Mouse (Mus musculus) ES-E14 (cell line): ENCODE measurements at regions not wholly inside any gene's neighbourhood (a gene's known extent, or its start where the extent isn't known, plus 50 kb on each side); places are given as distances from the start of the nearest gene placed in this dataset.

Experiments
- DNase-seq: peaks from one replicate; pipeline ENCODE4 v3.0.0-alpha.2; 2013; ENCODE audit warnings: low read depth, low spot score
- H3K27ac ChIP-seq: 2 replicates; pipeline ENCODE4 v1.5.1; 2012; ENCODE audit warnings: low read depth, mild to moderate bottlenecking, low read length, moderate library complexity, mixed read lengths; ENCODE audit not compliant: poor library complexity, insufficient read depth, severe bottlenecking
- H3K36me3 ChIP-seq: 2 replicates; pipeline ENCODE4 v1.6.1; 2012; ENCODE audit warnings: mild to moderate bottlenecking, low read length, moderate library complexity, mixed read lengths; ENCODE audit not compliant: control insufficient read depth, poor library complexity, insufficient read depth, severe bottlenecking
- H3K4me1 ChIP-seq, 2 experiments: fragments of 150-350 bp in 1 of 2; sonication (generic) in 1 of 2; 2 replicates each; pipeline ENCODE4 v1.6.1; 2012; ENCODE audit warnings: low read length in 2 of 2, mild to moderate bottlenecking in 1 of 2, mixed read lengths in 1 of 2; ENCODE audit not compliant: control insufficient read depth in 2 of 2, insufficient read depth in 2 of 2, poor library complexity in 1 of 2
- H3K4me3 ChIP-seq, 2 experiments: fragments of 150-350 bp in 1 of 2; sonication (generic) in 1 of 2; 2 replicates each; pipeline ENCODE4 v1.5.1; 2012; ENCODE audit warnings: low read length in 2 of 2, low read depth in 1 of 2, mild to moderate bottlenecking in 1 of 2, mixed read lengths in 1 of 2; ENCODE audit not compliant: insufficient read depth in 1 of 2, poor library complexity in 1 of 2, severe bottlenecking in 1 of 2
- H3K9ac ChIP-seq: 2 replicates; pipeline ENCODE4 v1.6.1; 2012; ENCODE audit warnings: low read depth, mild to moderate bottlenecking, low read length, mixed read lengths; ENCODE audit not compliant: poor library complexity, insufficient read depth, severe bottlenecking
- H3K9me3 ChIP-seq: fragments of 150-350 bp; sonication (generic); 2 replicates; pipeline ENCODE4 v1.6.1; 2012; ENCODE audit warnings: low read depth, mild to moderate bottlenecking, low read length; ENCODE audit not compliant: control insufficient read depth, insufficient read depth
- CHD2 ChIP-seq: IDR thresholded peaks from 2 replicates; pipeline ENCODE4 v1.6.1; 2014; ENCODE audit warnings: mild to moderate bottlenecking, low read depth, low read length, inconsistent platforms
- HCFC1 ChIP-seq: IDR thresholded peaks from 2 replicates; pipeline ENCODE4 v1.6.1; 2012; ENCODE audit warnings: low read length, inconsistent platforms, borderline replicate concordance; ENCODE audit not compliant: insufficient read depth
- MAFK ChIP-seq: IDR thresholded peaks from 2 replicates; pipeline ENCODE4 v1.6.1; 2014; ENCODE audit warnings: mild to moderate bottlenecking, low read depth, low read length, inconsistent platforms; ENCODE audit not compliant: insufficient read depth
- ZC3H11A ChIP-seq: IDR thresholded peaks from 2 replicates; pipeline ENCODE4 v1.6.1; 2012; ENCODE audit warnings: low read depth, mild to moderate bottlenecking, inconsistent platforms, low read length, borderline replicate concordance
- ZNF384 ChIP-seq: IDR thresholded peaks from 2 replicates; pipeline ENCODE4 v1.6.1; 2012; ENCODE audit warnings: low read depth, low read length, inconsistent platforms
- in situ Hi-C, 2 experiments: fragments of 600-800 bp; cut with MboI; formaldehyde crosslinking; loops; one replicate each; pipeline ENCODE4 v1.15.1; 2025; ENCODE audit warnings: low sequenced_read_pairs in 2 of 2, inconsistent platforms in 1 of 2; ENCODE audit not compliant: unreplicated experiment in 2 of 2

DNA sequence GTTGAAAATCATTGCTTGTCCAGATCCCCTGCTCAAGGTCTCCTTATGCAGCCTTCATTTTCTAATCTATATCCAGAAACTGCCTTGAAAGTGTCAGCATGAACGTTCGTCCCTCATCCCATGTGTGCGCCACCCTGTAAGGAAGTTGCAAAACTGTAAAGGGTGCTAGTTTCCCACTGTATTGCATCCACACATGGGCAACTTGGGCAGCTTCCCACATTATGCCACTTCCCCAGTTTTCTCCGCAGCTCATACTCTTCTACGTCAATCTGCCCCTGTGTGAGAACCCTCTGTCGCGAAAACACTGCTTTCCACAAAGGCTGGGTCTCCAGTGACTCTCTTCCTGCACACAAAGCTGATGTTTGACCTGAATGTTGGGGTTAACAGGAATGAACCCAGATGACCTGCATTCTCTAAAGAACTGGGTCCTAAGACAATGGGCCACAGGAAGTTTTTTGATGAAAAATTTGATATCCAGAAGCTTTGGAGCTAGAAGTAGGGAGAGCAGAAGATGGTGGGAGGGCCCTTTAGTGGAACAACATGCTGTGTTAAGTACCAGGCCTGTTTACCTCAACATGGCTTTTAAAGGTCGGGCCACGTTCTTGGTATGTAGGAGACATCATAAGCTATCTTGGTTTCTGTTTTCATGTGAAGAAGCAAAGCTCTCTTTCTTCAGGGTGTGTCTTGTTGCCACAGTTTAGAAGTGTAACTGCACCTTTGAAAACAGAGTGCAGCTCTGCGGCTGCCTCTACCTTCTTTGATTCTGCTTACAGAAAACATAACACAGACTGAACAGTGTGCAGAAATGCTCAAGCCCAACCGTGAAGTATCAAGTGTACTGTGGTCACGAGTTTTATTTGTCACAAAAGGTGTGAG lies 289.9 kb downstream of the Ets1 start:
- DNase-seq: no peak
- Histone ChIP-seq H3K27ac (no peak overlapping the region), H3K9ac (no peak overlapping the region), H3K9me3 (no peaks in the 10 kb centered on the region), H3K36me3 (no peaks in the 10 kb centered on the region), H3K4me3 (no peak overlapping the region), H3K4me1 (no peaks in the 10 kb centered on the region)
- no peak for TF ChIP-seq ZC3H11A
- TF ChIP-seq HCFC1: no peak
- TF ChIP-seq CHD2: no peak
- TF ChIP-seq ZNF384: no peak
- TF ChIP-seq MAFK: no peak
- in situ Hi-C loops: loop anchor here in 1 of 2 experiments (25.0 kb wide), 1 partner anchor 339 kb away; no protein-coding TSS in a partner anchor

DNA sequence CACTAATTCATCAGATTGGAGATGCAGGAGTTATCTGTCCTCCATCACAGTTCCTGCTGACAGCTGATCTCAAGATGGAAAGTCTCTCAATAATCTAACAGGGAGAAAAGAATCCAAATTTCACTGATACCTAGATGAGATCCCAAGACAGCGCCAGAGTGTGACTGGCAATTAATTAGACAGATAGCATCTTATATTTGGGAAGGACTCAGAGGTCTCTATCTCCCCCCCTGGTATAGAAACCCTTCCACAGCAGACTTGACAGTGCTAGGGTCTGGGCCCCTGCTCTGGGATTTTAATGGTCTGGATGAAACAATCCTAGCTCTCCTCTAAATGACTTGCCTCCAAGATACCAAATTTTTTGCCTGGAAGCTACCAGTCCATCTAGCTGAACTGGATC lies 291.6 kb downstream of the Ets1 start:
- H3K36me3 ChIP-seq: no peaks in the 10 kb centered on the region
- in situ Hi-C loops: loop anchor here in 1 of 2 experiments (25.0 kb wide), 1 partner anchor 340 kb away; no protein-coding TSS in a partner anchor
- H3K4me1 ChIP-seq: no peaks in the 10 kb centered on the region
- DNase-seq: no peak
- H3K4me3 ChIP-seq: no peak overlapping the region
- no peak overlapping the region for H3K9ac ChIP-seq
- no peak overlapping the region for H3K27ac ChIP-seq
- TF ChIP-seq MAFK: no peak
- no peaks in the 10 kb centered on the region for H3K9me3 ChIP-seq

DNA sequence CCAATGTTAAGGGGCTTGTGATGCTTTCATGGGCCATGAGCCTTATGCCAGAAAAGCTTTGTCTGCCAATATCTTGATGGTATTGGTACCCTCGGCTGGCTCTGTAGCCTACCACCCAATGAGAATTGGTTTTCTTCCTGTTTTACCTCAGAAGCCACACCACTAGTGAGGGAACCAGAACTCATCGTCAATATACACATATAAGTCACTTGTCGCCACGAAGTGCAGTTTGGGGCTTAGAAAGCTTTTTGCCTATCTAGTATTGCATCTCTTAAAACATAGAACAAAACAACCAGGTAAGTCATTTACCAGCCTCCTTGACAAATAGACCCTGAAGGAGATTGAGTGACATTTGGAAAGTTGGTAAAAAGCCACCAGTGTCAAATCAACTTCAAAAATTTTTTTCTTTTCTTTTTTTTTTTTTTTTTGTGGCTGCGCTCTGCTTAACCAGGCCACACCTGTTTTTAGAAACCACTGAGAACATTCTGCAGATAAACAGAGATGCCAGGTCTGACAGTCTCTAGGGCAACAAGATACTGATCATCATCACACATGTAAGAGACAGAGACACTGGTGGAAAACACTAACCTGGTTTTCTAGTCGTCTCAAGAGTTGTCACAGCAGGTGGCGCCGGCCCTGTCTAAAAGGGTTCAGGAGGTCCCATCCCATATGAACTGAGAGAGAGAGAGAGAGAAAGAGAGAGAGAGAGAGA lies 292.4 kb downstream of the Ets1 start:
- TF ChIP-seq HCFC1: no peak
- no peak for TF ChIP-seq ZC3H11A
- TF ChIP-seq CHD2: no peak
- no peak for TF ChIP-seq MAFK
- no peak for TF ChIP-seq ZNF384
- H3K27ac ChIP-seq: no peak overlapping the region
- in situ Hi-C loops: loop anchor here in 1 of 2 experiments (25.0 kb wide), 1 partner anchor 341 kb away; no protein-coding TSS in a partner anchor
- H3K9me3 ChIP-seq: no peaks in the 10 kb centered on the region
- no peaks in the 10 kb centered on the region for H3K36me3 ChIP-seq
- peaks cover 0 to 1% of the 10 kb centered on the region in 2 experiments; a peak in 1 of 4 replicates for H3K4me1 ChIP-seq
- no peak overlapping the region for H3K4me3 ChIP-seq
- H3K9ac ChIP-seq: no peak overlapping the region
- DNase-seq: no peak

DNA sequence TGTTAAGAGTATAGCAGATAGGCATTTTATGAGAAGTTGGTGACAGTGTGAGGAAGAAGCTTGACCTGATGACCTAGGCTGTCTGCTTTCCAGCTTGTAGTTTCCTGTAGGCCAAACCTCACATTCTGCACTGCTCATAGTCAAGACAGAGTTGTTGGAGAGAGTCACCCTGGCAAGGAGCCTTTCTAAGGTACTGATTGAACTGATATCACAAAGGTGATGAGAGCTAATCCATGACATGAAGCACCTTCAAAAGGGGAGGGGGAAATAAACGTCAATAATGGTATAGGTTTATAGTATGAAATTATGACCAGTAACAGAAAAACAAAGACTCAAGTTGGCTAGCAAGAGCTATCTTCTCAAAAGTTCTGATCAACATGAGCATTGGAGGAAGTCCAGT lies 293.3 kb downstream of the Ets1 start:
- no peak for DNase-seq
- Histone ChIP-seq H3K4me3 (no peak overlapping the region), H3K9ac (no peak overlapping the region), H3K9me3 (no peaks in the 10 kb centered on the region), H3K27ac (no peak overlapping the region), H3K36me3 (no peaks in the 10 kb centered on the region), H3K4me1 (peaks cover 0 to 2% of the 10 kb centered on the region in 2 experiments; a peak in 1 of 4 replicates)
- TF ChIP-seq ZNF384 (no peak), CHD2 (no peak), MAFK (no peak), ZC3H11A (no peak), HCFC1 (no peak)
- in situ Hi-C loops: loop anchor here in 1 of 2 experiments (25.0 kb wide), 1 partner anchor 342 kb away; no protein-coding TSS in a partner anchor
